Mouse (Mus musculus) heart, embryonic 12.5 days (tissue): ENCODE results near the gene Spsb4. TPM values are rescaled to one million over a fixed set of nuclear protein-coding genes. Genes with fewer than 3 reads are reported as not detected.

Experiments
- ATAC-seq: fragments of 200-750 bp; cut with Nextera tagmentation; 2 replicates; pipeline ENCODE4 v1.8.0; 2017; ENCODE audit warnings: moderate TSS enrichment, moderate library complexity; ENCODE audit not compliant: insufficient number of reproducible peaks, low FRiP score
- H3K27ac ChIP-seq: fragments of 300-500 bp; sonication (generic); 2 replicates; pipeline ENCODE4 v1.5.1; 2016; ENCODE audit warnings: mild to moderate bottlenecking, moderate library complexity; ENCODE audit not compliant: poor library complexity, severe bottlenecking
- H3K27me3 ChIP-seq: fragments of 300-500 bp; sonication (generic); replicated peaks from 2 replicates; pipeline ENCODE4 v1.6.1; 2016; ENCODE audit warnings: mild to moderate bottlenecking, moderate library complexity
- H3K36me3 ChIP-seq: fragments of 300-500 bp; sonication (generic); 2 replicates; pipeline ENCODE4 v1.6.1; 2016; ENCODE audit warnings: mild to moderate bottlenecking, moderate library complexity
- H3K4me1 ChIP-seq: fragments of 300-500 bp; sonication (generic); replicated peaks from 2 replicates; pipeline ENCODE4 v1.6.1; 2016; ENCODE audit warnings: mild to moderate bottlenecking
- H3K4me2 ChIP-seq: fragments of 300-500 bp; sonication (generic); 2 replicates; pipeline ENCODE4 v1.6.1; 2016; ENCODE audit warnings: mild to moderate bottlenecking, moderate library complexity
- H3K4me3 ChIP-seq: fragments of 300-500 bp; sonication (generic); 2 replicates; pipeline ENCODE4 v1.5.1; 2016; ENCODE audit warnings: mild to moderate bottlenecking
- H3K9ac ChIP-seq: fragments of 300-500 bp; sonication (generic); 2 replicates; pipeline ENCODE4 v1.6.1; 2016; ENCODE audit warnings: mild to moderate bottlenecking, moderate library complexity
- H3K9me3 ChIP-seq: fragments of 300-500 bp; sonication (generic); replicated peaks from 2 replicates; pipeline ENCODE4 v1.6.1; 2016; ENCODE audit warnings: mild to moderate bottlenecking, moderate library complexity
- WGBS: fragments of 180-500 bp; shearing (Covaris S2); methylation state at CpG from one replicate; pipeline ENCODE4 v1.1.7; 2016; 5-methylcytosine and 5-hydroxymethylcytosine counted together
- polyA plus RNA-seq: library from polyadenylated mRNA; unstranded; fragments of >200 nt; fragmentation: Nextera tagmentation; extraction: Ambion mirVana; gene quantifications from 2 replicates; pipeline ENCODE4 v1.2.1, GENCODE M21; 2016

Spsb4 gene
- polyA plus RNA-seq, 1 experiment from 2014 or later, result 67.6 TPM

- Histone ChIP-seq H3K27me3 (no peaks in the 10 kb centered on the region), H3K27ac (no peak overlapping the region), H3K4me1 (no peaks in the 10 kb centered on the region), H3K9me3 (peaks cover 13% of the 10 kb centered on the region), H3K4me3 (no peak overlapping the region), H3K36me3 (no peaks in the 10 kb centered on the region), H3K4me2 (no peak overlapping the region), H3K9ac (no peak overlapping the region)
- ATAC-seq, result no peak
- WGBS, result 76% methylated on average over 17 of the region's 17 CpGs
Observed at GRCm38 (mm10) chr9:96923577-96924316, 94.9 kb downstream of the Spsb4 start.

- no peak overlapping the region for H3K27ac ChIP-seq
- H3K36me3 ChIP-seq, result no peaks in the 10 kb centered on the region
- H3K4me2 ChIP-seq, result no peak overlapping the region
- WGBS, result 71% methylated on average over 6 of the region's 6 CpGs
- H3K9ac ChIP-seq, result no peak overlapping the region
- H3K9me3 ChIP-seq, result peaks cover 13% of the 10 kb centered on the region
- H3K27me3 ChIP-seq, result no peaks in the 10 kb centered on the region
- no peak overlapping the region for H3K4me3 ChIP-seq
- no peaks in the 10 kb centered on the region for H3K4me1 ChIP-seq
- no peak for ATAC-seq
Observed at GRCm38 (mm10) chr9:96923119-96923518, 95.5 kb downstream of the Spsb4 start.

GRCm38 (mm10) chr9:96916620-96917538 lies 101.8 kb downstream of the Spsb4 start:
- Histone ChIP-seq H3K36me3 (no peaks in the 10 kb centered on the region), H3K4me3 (no peak overlapping the region), H3K9me3 (peaks cover 7% of the 10 kb centered on the region), H3K4me1 (peaks cover 9% of the 10 kb centered on the region), H3K27me3 (no peaks in the 10 kb centered on the region), H3K4me2 (0 out of 2 replicates have a peak overlapping the region, but pooled peaks have one; percentile 23), H3K9ac (no peak overlapping the region), H3K27ac (no peak overlapping the region)
- peak; percentile 75; the same call in 1 of the 2 replicates for ATAC-seq
- 33% methylated on average over 27 of the region's 27 CpGs for WGBS

GRCm38 (mm10) chr9:96916076-96916475 lies 102.6 kb downstream of the Spsb4 start:
- Histone ChIP-seq H3K4me3 (no peak overlapping the region), H3K36me3 (no peaks in the 10 kb centered on the region), H3K9me3 (peaks cover 7% of the 10 kb centered on the region), H3K4me1 (peaks cover 9% of the 10 kb centered on the region), H3K9ac (0 out of 2 replicates have a peak overlapping the region, but pooled peaks have one; percentile 14), H3K27ac (no peak overlapping the region), H3K27me3 (no peaks in the 10 kb centered on the region), H3K4me2 (no peak overlapping the region)
- WGBS, result 45% methylated on average over 7 of the region's 7 CpGs
- no peak for ATAC-seq

GRCm38 (mm10) chr9:96914851-96915250 lies 103.8 kb downstream of the Spsb4 start:
- peaks cover 7% of the 10 kb centered on the region for H3K9me3 ChIP-seq
- 80% methylated on average over 6 of the region's 6 CpGs for WGBS
- H3K4me3 ChIP-seq, result no peak overlapping the region
- H3K4me2 ChIP-seq, result no peak overlapping the region
- no peak overlapping the region for H3K9ac ChIP-seq
- no peaks in the 10 kb centered on the region for H3K36me3 ChIP-seq
- no peak overlapping the region for H3K27ac ChIP-seq
- ATAC-seq, result no peak
- H3K27me3 ChIP-seq, result no peaks in the 10 kb centered on the region
- H3K4me1 ChIP-seq, result peaks cover 9% of the 10 kb centered on the region

- no peaks in the 10 kb centered on the region for H3K36me3 ChIP-seq
- H3K27me3 ChIP-seq, result no peaks in the 10 kb centered on the region
- no peaks in the 10 kb centered on the region for H3K9me3 ChIP-seq
- H3K4me2 ChIP-seq, result no peak overlapping the region
- H3K4me1 ChIP-seq, result peaks cover 9% of the 10 kb centered on the region
- no peak overlapping the region for H3K4me3 ChIP-seq
- ATAC-seq, result no peak
- no peak overlapping the region for H3K9ac ChIP-seq
- 71% methylated on average over 3 of the region's 3 CpGs for WGBS
- H3K27ac ChIP-seq, result no peak overlapping the region
Observed at GRCm38 (mm10) chr9:96914005-96914404, 104.6 kb downstream of the Spsb4 start.

GRCm38 (mm10) chr9:96909503-96909902 lies 109.1 kb downstream of the Spsb4 start:
- no peak for ATAC-seq
- H3K9ac ChIP-seq, result no peak overlapping the region
- no peaks in the 10 kb centered on the region for H3K36me3 ChIP-seq
- H3K4me3 ChIP-seq, result no peak overlapping the region
- no peak overlapping the region for H3K27ac ChIP-seq
- no peaks in the 10 kb centered on the region for H3K4me1 ChIP-seq
- H3K27me3 ChIP-seq, result no peaks in the 10 kb centered on the region
- 72% methylated on average over 1 of the region's 1 CpGs for WGBS
- H3K9me3 ChIP-seq, result no peaks in the 10 kb centered on the region
- no peak overlapping the region for H3K4me2 ChIP-seq

- H3K4me1 ChIP-seq, result no peaks in the 10 kb centered on the region
- no peak for ATAC-seq
- no peak overlapping the region for H3K27ac ChIP-seq
- 58% methylated on average over 2 of the region's 2 CpGs for WGBS
- no peaks in the 10 kb centered on the region for H3K36me3 ChIP-seq
- H3K9ac ChIP-seq, result no peak overlapping the region
- H3K9me3 ChIP-seq, result no peaks in the 10 kb centered on the region
- no peaks in the 10 kb centered on the region for H3K27me3 ChIP-seq
- H3K4me2 ChIP-seq, result no peak overlapping the region
- no peak overlapping the region for H3K4me3 ChIP-seq
Observed at GRCm38 (mm10) chr9:96908737-96909136, 109.9 kb downstream of the Spsb4 start.

- WGBS, result 87% methylated on average over 7 of the region's 7 CpGs
Observed at GRCm38 (mm10) chr9:96904360-96905355, 114.0 kb downstream of the Spsb4 start.

GRCm38 (mm10) chr9:96899717-96900116 lies 118.9 kb downstream of the Spsb4 start:
- H3K4me2 ChIP-seq, result no peak overlapping the region
- H3K4me1 ChIP-seq, result no peaks in the 10 kb centered on the region
- WGBS, result 76% methylated on average over 5 of the region's 5 CpGs
- H3K9me3 ChIP-seq, result no peaks in the 10 kb centered on the region
- no peak overlapping the region for H3K4me3 ChIP-seq
- H3K27ac ChIP-seq, result no peak overlapping the region
- H3K27me3 ChIP-seq, result no peaks in the 10 kb centered on the region
- ATAC-seq, result no peak
- H3K36me3 ChIP-seq, result no peaks in the 10 kb centered on the region
- H3K9ac ChIP-seq, result no peak overlapping the region

More at GRCm38 (mm10) chr9:96904360-96905355, 114.0 kb downstream of the Spsb4 start:
- Histone ChIP-seq H3K36me3 (no peaks in the 10 kb centered on the region), H3K4me1 (no peaks in the 10 kb centered on the region), H3K27ac (no peak overlapping the region), H3K27me3 (no peaks in the 10 kb centered on the region), H3K9me3 (no peaks in the 10 kb centered on the region), H3K4me3 (no peak overlapping the region), H3K4me2 (no peak overlapping the region), H3K9ac (no peak overlapping the region)
- no peak for ATAC-seq
